Mouse (Mus musculus) spleen, postnatal 4 days (tissue): Measurements from ENCODE around the gene Bag1.
"Not testable (repeated sequence)": the region's sequence is repeated elsewhere in the genome, so short reads cannot be mapped to it uniquely, and the experiment has no call there.

ENCODE experiments used
- DNase-seq, 2 experiments: peaks; one replicate each; pipeline ENCODE4 v3.0.0; 2022; ENCODE audit warnings: low spot score in 2 of 2

Gene Bag1

GRCm38 (mm10) chr4:40934369-40934768 is 13.7 kb downstream of the Bag1 start:
- DNase-seq = not testable (repeated sequence)

GRCm38 (mm10) chr4:40933694-40934093 is 14.4 kb downstream of the Bag1 start:
- DNase-seq = no peak

DNA sequence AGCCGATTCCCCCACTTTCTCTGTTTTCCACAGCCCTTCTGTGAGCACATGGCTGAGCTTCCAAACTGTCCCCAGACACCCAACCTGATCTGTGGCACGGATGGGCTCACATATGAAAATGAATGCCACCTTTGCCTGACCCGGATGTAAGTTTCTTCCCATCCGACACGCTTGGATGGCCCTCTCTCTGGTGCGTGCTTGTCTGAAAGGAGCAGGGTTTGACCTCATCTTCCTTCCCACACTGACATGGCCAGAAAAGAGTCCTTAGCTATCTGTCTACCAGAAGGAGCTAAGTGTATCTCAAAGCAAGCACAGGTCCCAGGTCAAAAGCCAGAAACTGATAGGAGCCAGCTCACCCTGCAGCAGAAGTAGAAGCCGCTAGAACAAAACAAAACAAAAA is 19.0 kb downstream of the Bag1 start:
- DNase-seq = no peak

DNA sequence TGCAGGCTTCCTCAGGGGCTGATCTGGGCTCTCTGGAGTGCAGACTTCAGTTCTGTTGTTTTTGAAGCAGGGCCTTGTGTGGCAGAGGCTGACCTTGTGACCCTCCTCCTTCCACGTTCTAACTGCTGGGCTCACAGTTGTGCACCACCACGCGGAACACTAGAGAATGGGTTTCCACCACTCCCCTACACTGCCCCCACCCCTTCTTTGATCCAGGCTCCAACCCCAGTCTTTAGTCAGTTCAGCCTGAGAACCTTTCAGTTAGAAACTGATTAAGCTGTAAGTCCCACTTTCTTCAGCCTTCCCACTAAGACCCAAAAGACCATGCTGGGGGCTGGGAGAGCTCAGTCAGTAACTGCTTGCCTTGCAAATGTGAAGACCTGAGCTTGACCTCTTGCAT is 22.5 kb downstream of the Bag1 start:
- no peak for DNase-seq

GRCm38 (mm10) chr4:40923087-40923651 is 24.9 kb downstream of the Bag1 start:
- no peak for DNase-seq

DNA sequence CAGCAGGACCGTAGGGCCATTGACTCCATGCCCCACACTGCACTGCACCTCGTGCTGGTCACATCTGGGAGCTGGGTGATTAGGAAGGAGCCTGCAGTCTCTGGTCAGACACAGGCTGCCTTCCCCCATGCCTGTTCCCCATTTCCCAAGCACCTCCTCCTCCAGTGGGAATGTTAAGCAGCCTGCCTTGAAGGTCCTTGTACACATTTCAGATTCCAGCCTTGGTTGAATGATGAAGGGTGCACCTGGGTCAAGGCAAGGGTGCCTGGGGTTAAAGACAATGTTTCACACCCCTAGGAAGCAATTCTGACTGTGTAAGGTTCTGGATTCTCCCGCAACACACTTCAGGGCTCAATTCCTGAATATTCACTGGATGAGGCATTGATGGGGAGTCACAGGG is 26.8 kb downstream of the Bag1 start:
- no peak for DNase-seq

GRCm38 (mm10) chr4:40920576-40920975 is 27.5 kb downstream of the Bag1 start:
- DNase-seq = no peak

DNA sequence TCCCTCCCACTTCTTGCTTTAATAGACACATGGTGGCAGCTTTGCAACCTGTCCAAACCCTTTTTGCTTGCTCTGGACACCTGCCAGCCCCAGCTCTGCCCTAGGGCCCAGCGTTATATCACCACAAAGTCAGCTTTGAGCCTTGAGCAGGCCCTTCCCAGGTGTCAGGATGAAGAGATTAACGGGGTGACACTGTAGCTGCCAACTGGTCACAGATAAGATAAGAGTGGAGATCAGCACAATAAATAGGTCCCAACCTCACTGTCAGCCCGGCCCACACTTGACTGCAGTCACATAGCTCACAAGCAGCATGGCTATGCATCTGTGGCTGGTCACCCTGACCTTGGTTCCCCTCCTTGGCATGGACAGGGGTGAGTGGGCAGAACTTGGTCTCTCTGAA is 28.3 kb downstream of the Bag1 start, which contains the start of gene Spink4:
Gene Spink4, plus strand, starts transcription at position 268 of the 400 bp plus-strand sequence.
- no peak for DNase-seq

DNA sequence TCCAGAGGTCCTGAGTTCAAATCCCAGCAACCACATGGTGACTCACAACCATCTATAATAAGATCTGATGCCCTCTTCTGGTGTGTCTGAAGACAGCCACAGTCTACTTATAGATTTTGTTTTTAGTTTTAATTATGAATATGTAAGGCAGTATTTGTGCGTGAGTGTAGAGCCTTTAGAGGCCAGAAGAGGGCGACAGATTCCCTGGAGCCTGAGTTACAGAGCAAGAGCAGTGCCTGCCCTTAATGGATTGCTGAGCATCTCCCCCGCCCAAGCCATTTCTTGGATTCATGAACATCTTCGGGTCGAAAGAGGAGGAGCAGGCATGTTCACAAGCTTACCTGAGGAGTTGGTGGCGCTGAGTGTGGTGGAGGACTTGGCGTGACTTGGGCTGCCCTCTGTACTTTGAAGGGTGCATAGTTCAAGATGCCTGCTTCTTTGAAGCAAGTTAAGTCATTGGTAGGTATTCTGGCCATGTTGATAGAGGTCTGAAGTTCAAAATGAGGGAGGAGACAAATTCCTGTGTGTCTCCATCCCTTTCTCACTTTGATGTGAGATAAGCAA is 31.4 kb downstream of the Bag1 start:
- DNase-seq = no peak

GRCm38 (mm10) chr4:40915947-40916346 is 32.1 kb downstream of the Bag1 start:
- DNase-seq = no peak

DNA sequence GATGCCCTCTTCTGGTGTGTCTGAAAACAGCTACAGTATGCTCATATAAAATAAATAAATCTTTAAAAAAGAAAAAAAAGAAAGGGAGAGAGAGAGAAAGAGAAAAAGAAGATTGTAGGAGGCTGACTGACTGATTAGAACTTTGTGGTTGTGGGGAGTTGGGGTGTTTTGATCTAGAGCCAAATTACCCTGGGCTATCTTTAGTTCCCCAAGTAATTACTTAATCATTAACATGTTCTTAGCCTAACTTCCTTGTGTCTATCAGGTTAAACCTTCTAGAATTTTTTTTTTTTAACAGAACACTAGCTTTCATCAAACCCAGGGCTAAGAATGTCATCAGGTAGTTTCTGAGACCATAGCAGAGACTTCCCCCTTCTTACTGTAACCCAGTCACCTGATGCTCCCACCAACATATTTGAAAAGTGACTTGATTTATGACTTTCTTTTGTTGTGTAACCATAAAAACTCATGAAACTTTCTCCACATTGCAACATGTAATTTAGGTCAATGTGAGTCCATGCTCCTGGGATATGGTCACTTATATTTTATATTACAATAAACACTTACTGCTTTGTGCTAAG is 33.7 kb downstream of the Bag1 start:
- DNase-seq = no peak

GRCm38 (mm10) chr4:40908261-40908969 is 39.7 kb downstream of the Bag1 start:
- DNase-seq = no peak

DNA sequence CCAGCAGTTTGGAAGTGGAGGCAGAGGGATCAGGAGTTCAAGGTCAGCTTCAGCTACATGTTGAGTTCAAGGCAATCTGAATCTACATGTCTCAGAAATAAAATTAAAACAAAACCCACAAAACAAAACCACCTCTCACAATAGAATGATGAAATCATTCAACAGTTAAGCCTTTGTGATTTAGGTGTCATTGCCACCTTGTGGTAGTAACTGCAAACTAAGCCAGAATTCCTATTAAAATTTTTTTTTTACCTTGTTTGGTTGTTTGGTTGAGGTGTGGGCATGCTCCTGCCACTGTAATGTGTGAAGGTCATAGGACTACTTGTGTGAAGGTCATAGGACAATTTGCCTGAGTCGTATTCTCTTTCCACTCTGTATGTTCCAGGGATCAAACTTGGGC is 41.8 kb downstream of the Bag1 start:
- DNase-seq = no peak

DNA sequence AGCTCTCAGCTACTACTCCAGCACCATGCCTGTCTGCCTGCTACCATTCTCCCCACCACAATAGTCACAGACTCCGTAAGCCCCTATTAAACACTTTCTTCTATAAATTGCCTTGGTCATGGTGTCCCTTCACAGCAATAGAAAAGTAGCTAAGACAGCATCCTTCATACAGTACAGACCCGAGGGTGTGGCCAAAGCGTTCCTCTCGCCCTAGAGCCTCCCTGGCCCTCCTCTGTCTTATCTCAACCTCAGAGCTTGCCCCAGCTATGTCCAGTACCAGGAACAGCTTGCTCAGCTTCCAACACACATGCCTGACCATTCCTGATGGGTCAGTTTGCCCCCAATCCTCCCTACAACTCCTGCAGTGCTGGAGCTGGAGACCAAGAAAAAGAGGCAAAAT is 47.5 kb downstream of the Bag1 start:
- no peak for DNase-seq

- DNase-seq = no peak
These were observed 48.0 kb downstream of the Bag1 start for GRCm38 (mm10) chr4:40900071-40900470.

DNA sequence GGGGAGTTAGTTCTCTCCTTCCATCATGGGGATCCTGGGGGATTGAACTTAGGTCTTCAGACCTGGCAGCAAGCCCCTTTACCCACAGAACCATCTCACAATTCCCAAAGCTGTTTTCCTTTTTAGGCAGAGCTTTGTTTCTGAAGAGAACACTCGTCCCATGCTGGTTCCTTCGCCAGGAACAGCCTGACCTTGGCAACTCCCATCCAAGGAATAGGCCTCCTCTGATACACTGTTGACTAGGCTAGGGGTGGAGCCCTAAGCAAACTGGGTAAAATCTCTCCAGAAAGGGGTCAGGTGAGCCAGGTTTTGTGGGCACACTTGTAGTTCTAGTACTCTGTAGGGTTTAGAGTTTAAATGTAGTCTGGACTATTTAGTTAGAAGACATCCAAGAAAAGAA is 48.8 kb downstream of the Bag1 start:
- no peak for DNase-seq

DNA sequence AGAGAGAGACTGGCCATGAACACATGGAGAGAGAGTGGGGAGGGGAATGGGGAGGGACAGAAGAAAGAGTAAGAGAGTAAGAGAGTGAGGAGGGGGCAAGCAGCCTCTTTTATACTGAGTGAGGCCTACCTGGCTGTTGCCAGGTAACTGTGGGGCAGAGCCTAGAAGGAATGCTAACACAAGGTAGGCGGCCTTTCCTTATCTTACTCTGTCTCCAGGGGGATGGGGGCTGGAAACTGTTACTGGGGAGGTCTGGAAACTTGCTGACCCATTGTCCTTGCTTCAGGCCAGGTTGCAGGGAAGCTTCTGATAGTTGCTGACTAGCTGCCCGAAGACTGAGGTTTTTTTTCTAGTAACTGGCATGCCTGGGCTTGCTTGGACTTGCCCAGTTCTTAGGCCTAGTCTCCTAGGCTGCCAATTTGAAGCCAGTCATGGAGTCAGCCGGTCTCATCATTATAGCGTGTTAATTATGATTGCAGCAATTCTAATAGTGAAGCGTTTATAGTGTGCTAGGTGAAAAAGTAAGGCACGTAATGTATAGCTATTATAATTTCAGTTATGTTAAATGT is 49.5 kb downstream of the Bag1 start:
- no peak for DNase-seq

- DNase-seq = no peak
These were observed 52.4 kb downstream of the Bag1 start for GRCm38 (mm10) chr4:40895646-40896045.

- no peak for DNase-seq
These were observed 53.0 kb downstream of the Bag1 start for GRCm38 (mm10) chr4:40895118-40895517.

DNA sequence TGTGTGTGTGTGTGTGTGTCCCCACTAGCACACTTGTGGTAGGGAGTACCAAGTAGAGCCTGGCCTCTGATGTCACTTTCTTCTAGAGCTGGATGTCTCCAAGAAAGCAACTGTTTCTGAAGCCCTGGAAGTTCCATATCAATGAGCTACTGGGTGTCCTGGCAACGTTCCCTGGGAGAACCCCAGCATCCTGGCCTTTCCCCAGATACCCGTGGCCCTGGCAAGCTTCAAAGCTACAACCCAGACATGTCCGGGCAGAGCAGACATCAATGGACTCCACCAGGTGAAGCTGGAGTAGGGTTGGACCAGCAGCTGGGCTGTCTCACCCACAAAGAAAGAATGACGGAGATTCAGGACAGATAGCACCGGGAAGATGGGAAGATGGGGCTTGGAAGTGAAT is 56.9 kb downstream of the Bag1 start:
- DNase-seq = no peak

DNA sequence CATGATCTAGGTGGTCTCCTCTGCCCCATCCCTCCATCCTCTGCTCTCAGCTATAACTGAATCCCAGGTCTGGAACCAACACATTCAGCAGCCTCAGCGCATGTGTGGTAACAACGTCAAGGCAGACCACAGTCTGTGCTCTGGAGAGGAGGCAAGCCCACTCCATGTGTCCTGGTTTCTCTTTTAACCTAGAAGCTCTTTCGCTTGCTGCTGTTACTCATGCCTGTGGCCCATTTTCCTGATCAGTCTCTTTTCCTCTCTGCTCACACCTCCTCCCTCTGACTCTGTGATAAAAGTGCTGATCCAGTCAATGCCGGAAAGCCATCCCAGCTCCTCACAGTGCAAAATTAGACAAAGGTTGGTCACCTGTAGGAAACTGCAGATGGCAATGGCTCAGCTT is 58.1 kb downstream of the Bag1 start:
- DNase-seq = no peak

DNA sequence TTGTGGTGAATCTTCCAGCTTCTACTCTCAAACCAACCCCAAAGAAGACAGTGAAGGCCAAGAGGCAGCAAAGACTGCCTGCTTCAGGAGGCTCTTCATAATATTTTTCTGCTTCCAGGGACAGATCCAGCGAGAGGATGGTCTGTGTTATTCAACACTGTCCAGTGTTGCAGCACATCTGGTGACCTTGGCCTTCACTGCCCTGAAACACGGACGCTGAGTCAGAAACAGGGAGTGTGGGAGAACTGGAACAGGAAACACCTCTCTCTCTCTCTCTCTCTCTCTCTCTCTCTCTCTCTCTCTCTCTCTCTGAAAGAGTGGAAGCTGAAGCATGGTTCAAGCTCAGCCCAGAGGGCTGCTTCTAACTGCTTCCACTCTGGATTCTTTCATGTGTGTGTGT is 58.8 kb downstream of the Bag1 start:
- DNase-seq = no peak

DNA sequence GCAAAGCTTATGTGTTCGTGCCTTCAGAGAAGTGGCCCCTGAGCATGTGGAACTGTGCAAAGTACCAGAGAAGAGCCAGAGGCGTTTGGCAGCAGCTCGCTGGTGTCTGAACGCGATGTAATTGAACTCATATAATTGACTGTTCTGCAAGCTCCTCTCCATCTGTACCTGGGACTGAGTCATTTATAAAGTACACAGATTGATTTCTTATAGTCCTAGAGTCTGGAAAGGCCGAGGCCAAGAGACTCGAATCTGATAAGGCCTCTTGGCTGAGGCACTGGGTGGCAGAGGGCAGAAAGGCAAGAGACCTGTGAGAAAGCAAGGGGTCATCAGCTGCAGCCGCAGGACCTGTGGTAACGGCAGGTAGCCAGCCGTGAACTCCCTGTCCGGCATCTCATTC is 59.3 kb downstream of the Bag1 start:
- no peak for DNase-seq
